Mouse (Mus musculus) ES-E14 (cell line): ENCODE measurements around the gene Plekhs1. TPM values are rescaled to one million over a fixed set of nuclear protein-coding genes. Genes with fewer than 3 reads are reported as not detected.

Source experiments
- DNase-seq: peaks from one replicate; pipeline ENCODE4 v3.0.0-alpha.2; 2013; ENCODE audit warnings: low read depth, low spot score
- H3K27ac ChIP-seq: 2 replicates; pipeline ENCODE4 v1.5.1; 2012; ENCODE audit warnings: low read depth, mild to moderate bottlenecking, low read length, moderate library complexity, mixed read lengths; ENCODE audit not compliant: poor library complexity, insufficient read depth, severe bottlenecking
- H3K36me3 ChIP-seq: 2 replicates; pipeline ENCODE4 v1.6.1; 2012; ENCODE audit warnings: mild to moderate bottlenecking, low read length, moderate library complexity, mixed read lengths; ENCODE audit not compliant: control insufficient read depth, poor library complexity, insufficient read depth, severe bottlenecking
- H3K4me1 ChIP-seq, 2 experiments: fragments of 150-350 bp in 1 of 2; sonication (generic) in 1 of 2; 2 replicates each; pipeline ENCODE4 v1.6.1; 2012; ENCODE audit warnings: low read length in 2 of 2, mild to moderate bottlenecking in 1 of 2, mixed read lengths in 1 of 2; ENCODE audit not compliant: control insufficient read depth in 2 of 2, insufficient read depth in 2 of 2, poor library complexity in 1 of 2
- H3K4me3 ChIP-seq, 2 experiments: fragments of 150-350 bp in 1 of 2; sonication (generic) in 1 of 2; 2 replicates each; pipeline ENCODE4 v1.5.1; 2012; ENCODE audit warnings: low read length in 2 of 2, low read depth in 1 of 2, mild to moderate bottlenecking in 1 of 2, mixed read lengths in 1 of 2; ENCODE audit not compliant: insufficient read depth in 1 of 2, poor library complexity in 1 of 2, severe bottlenecking in 1 of 2
- H3K9ac ChIP-seq: 2 replicates; pipeline ENCODE4 v1.6.1; 2012; ENCODE audit warnings: low read depth, mild to moderate bottlenecking, low read length, mixed read lengths; ENCODE audit not compliant: poor library complexity, insufficient read depth, severe bottlenecking
- H3K9me3 ChIP-seq: fragments of 150-350 bp; sonication (generic); 2 replicates; pipeline ENCODE4 v1.6.1; 2012; ENCODE audit warnings: low read depth, mild to moderate bottlenecking, low read length; ENCODE audit not compliant: control insufficient read depth, insufficient read depth
- CHD2 ChIP-seq: IDR thresholded peaks from 2 replicates; pipeline ENCODE4 v1.6.1; 2014; ENCODE audit warnings: mild to moderate bottlenecking, low read depth, low read length, inconsistent platforms
- HCFC1 ChIP-seq: IDR thresholded peaks from 2 replicates; pipeline ENCODE4 v1.6.1; 2012; ENCODE audit warnings: low read length, inconsistent platforms, borderline replicate concordance; ENCODE audit not compliant: insufficient read depth
- MAFK ChIP-seq: IDR thresholded peaks from 2 replicates; pipeline ENCODE4 v1.6.1; 2014; ENCODE audit warnings: mild to moderate bottlenecking, low read depth, low read length, inconsistent platforms; ENCODE audit not compliant: insufficient read depth
- ZC3H11A ChIP-seq: IDR thresholded peaks from 2 replicates; pipeline ENCODE4 v1.6.1; 2012; ENCODE audit warnings: low read depth, mild to moderate bottlenecking, inconsistent platforms, low read length, borderline replicate concordance
- ZNF384 ChIP-seq: IDR thresholded peaks from 2 replicates; pipeline ENCODE4 v1.6.1; 2012; ENCODE audit warnings: low read depth, low read length, inconsistent platforms
- in situ Hi-C, 2 experiments: fragments of 600-800 bp; cut with MboI; formaldehyde crosslinking; loops; one replicate each; pipeline ENCODE4 v1.15.1; 2025; ENCODE audit warnings: low sequenced_read_pairs in 2 of 2, inconsistent platforms in 1 of 2; ENCODE audit not compliant: unreplicated experiment in 2 of 2
- total RNA-seq: library from RNA; depleted of rRNA; stranded (reverse); fragments of 300-350 nt; gene quantifications from 2 replicates; pipeline ENCODE4 v1.2.3, GENCODE M21; 2012; rRNA removed

Gene Plekhs1
- total RNA-seq, 1 experiment = 0.36 TPM

DNA sequence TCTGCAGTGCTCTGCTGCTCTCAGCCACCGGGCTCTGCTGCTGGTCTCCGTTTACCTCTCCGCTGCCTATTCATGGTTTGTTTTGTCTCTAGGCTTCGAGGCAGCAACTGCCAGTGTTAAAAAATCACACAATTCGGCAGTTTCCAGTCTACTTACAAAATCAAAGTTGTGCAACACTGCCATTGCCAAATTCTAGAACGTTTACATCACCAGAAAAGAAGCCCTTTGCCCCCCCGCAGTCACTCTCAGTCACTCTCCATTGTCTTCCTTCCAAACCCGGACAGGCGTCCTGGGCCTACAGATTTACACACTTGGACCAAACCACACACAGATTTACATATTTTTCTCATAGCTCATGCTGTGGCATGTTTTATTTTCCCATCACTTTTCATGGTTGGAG lies 73.6 kb downstream of the Plekhs1 start:
- DNase-seq = no peak
- Histone ChIP-seq H3K36me3 (peaks cover 7% of the 10 kb centered on the region; the same call in 1 of the 2 replicates), H3K27ac (no peak overlapping the region), H3K9ac (no peak overlapping the region), H3K4me1 (no peaks in the 10 kb centered on the region), H3K4me3 (no peak overlapping the region), H3K9me3 (no peaks in the 10 kb centered on the region)
- in situ Hi-C loops = no loop called here
- no peak for TF ChIP-seq MAFK
- TF ChIP-seq HCFC1 = no peak
- no peak for TF ChIP-seq ZNF384
- TF ChIP-seq CHD2 = no peak
- TF ChIP-seq ZC3H11A = no peak

DNA sequence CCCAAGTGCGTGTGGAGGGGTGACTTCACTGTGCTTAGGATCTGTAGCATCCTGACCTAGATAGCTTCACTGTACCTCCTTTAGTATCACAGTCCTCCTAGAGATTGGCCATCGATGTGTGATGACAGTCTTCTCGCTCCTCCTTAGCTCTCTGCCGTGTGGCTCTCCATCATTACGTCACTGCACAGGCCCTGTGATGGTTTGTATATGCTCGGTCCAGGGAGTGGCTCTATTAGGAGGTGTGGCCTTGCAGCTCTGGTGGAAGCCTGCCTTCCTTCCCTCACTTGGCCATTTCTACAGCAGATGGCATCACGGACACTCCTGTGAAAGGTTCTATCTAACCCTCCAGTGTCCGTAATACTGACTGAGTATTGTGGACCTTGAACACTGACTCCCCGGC lies 74.3 kb downstream of the Plekhs1 start:
- Histone ChIP-seq H3K4me1 (no peaks in the 10 kb centered on the region), H3K9me3 (no peaks in the 10 kb centered on the region), H3K27ac (no peak overlapping the region), H3K36me3 (peaks cover 7% of the 10 kb centered on the region; the same call in 1 of the 2 replicates), H3K9ac (no peak overlapping the region), H3K4me3 (no peak overlapping the region)
- no peak for TF ChIP-seq MAFK
- TF ChIP-seq ZNF384 = no peak
- TF ChIP-seq HCFC1 = no peak
- TF ChIP-seq CHD2 = no peak
- no peak for TF ChIP-seq ZC3H11A
- DNase-seq = no peak
- in situ Hi-C loops = no loop called here

Other genes starting within 250 kb of the Plekhs1 start
- gene Habp2, start 174.5 kb upstream of the Plekhs1 start, total RNA-seq = 0.42 and 1.6 TPM in 2 replicates
- gene Nrap, start 71.6 kb upstream of the Plekhs1 start, total RNA-seq = 0.09 and 0.11 TPM in 2 replicates
- gene Casp7, start 64.5 kb upstream of the Plekhs1 start, total RNA-seq = 4.9 and 7.1 TPM in 2 replicates
- gene Dclre1a, start 86.6 kb downstream of the Plekhs1 start, total RNA-seq = 10.1 and 10.7 TPM in 2 replicates
- 15.3 and 15.9 TPM in 2 replicates for gene Nhlrc2, start 86.6 kb downstream of the Plekhs1 start, total RNA-seq